Comparison of ENCODE assay signal across 18 mouse cellular contexts in genomic region chr14:97448617-97449016, GRCm38 (mm10).
DNase-seq lines count a peak whose midpoint lies in the region; ATAC-seq and TF ChIP-seq lines count a peak whose summit lies in the region.
"Had no signal": no experiment of that assay in that cellular context is flagged by ENCODE, and none has a peak within 500 bp of the region (broad histone marks: within the 10 kb centered on the region; RNA-seq: fewer than 3 reads in every experiment).

No protein-coding gene starts in this region.

- TF ChIP-seq CTCF in hindbrain, postnatal 0 days (IDR thresholded peaks at IDR 0.05; ENCODE audit: low read depth): no peak
- no peak for TF ChIP-seq CTCF in midbrain, postnatal 0 days (IDR thresholded peaks at IDR 0.05)

- no peak overlapping the region for H3K4me2 ChIP-seq in hindbrain, postnatal 0 days (ENCODE audit: low read depth, low read length)
- no peak overlapping the region for H3K4me2 ChIP-seq in hindbrain, embryonic 11.5 days (replicated peaks; ENCODE audit: low read depth, low read length)
- H3K4me2 ChIP-seq in lung, embryonic 15.5 days: no peak overlapping the region
- no peak overlapping the region for H3K4me2 ChIP-seq in midbrain, postnatal 0 days (ENCODE audit: low read depth, low read length, poor library complexity, severe bottlenecking)
- H3K4me2 ChIP-seq in midbrain, embryonic 13.5 days (replicated peaks): no peak overlapping the region
- H3K4me2 ChIP-seq: forebrain, embryonic 15.5 days; hindbrain, embryonic 13.5 days had no signal

- H3K4me1 ChIP-seq in hindbrain, postnatal 0 days (ENCODE audit: insufficient read depth, low read length): no peaks in the 10 kb centered on the region
- no peaks in the 10 kb centered on the region for H3K4me1 ChIP-seq in hindbrain, embryonic 11.5 days (replicated peaks; ENCODE audit: control insufficient read depth, insufficient read depth, low read length)
- H3K4me1 ChIP-seq in lung, embryonic 15.5 days: no peaks in the 10 kb centered on the region
- no peaks in the 10 kb centered on the region for H3K4me1 ChIP-seq in midbrain, postnatal 0 days (ENCODE audit: insufficient read depth, low read length)
- no peaks in the 10 kb centered on the region for H3K4me1 ChIP-seq in midbrain, embryonic 13.5 days (replicated peaks)
- H3K4me1 ChIP-seq: embryonic facial prominence, embryonic 10.5 days; forebrain, embryonic 15.5 days; heart, embryonic 10.5 days; hindbrain, embryonic 13.5 days had no signal

- H3K27ac ChIP-seq in hindbrain, postnatal 0 days: no peak overlapping the region
- H3K27ac ChIP-seq in hindbrain, embryonic 11.5 days (ENCODE audit: low read depth, low read length): no peak overlapping the region
- 0 out of 2 replicates have a peak overlapping the region, but pooled peaks have one; percentile 11 for H3K27ac ChIP-seq in lung, embryonic 15.5 days
- no peak overlapping the region for H3K27ac ChIP-seq in midbrain, postnatal 0 days (ENCODE audit: low read depth, low read length)
- no peak overlapping the region for H3K27ac ChIP-seq in midbrain, embryonic 13.5 days
- H3K27ac ChIP-seq: embryonic facial prominence, embryonic 10.5 days; forebrain, embryonic 15.5 days; heart, embryonic 10.5 days; hindbrain, embryonic 13.5 days had no signal

- H3K9ac ChIP-seq in hindbrain, postnatal 0 days (replicated peaks; ENCODE audit: low read length): no peak overlapping the region
- no peak overlapping the region for H3K9ac ChIP-seq in hindbrain, embryonic 11.5 days (ENCODE audit: low read depth, low read length)
- H3K9ac ChIP-seq in lung, embryonic 15.5 days: no peak overlapping the region
- no peak overlapping the region for H3K9ac ChIP-seq in midbrain, postnatal 0 days (replicated peaks; ENCODE audit: low read length, poor library complexity, severe bottlenecking)
- no peak overlapping the region for H3K9ac ChIP-seq in midbrain, embryonic 13.5 days (replicated peaks)
- H3K9ac ChIP-seq: forebrain, embryonic 15.5 days; hindbrain, embryonic 13.5 days had no signal

- no peak overlapping the region for H3K4me3 ChIP-seq in hindbrain, postnatal 0 days (ENCODE audit: low read length)
- no peak overlapping the region for H3K4me3 ChIP-seq in hindbrain, embryonic 11.5 days (ENCODE audit: low read depth, low read length)
- no peak overlapping the region for H3K4me3 ChIP-seq in lung, embryonic 15.5 days
- H3K4me3 ChIP-seq in midbrain, postnatal 0 days (ENCODE audit: low read depth, low read length): no peak overlapping the region
- no peak overlapping the region for H3K4me3 ChIP-seq in midbrain, embryonic 13.5 days (replicated peaks)
- H3K4me3 ChIP-seq: embryonic facial prominence, embryonic 10.5 days; forebrain, embryonic 15.5 days; heart, embryonic 10.5 days; hindbrain, embryonic 13.5 days had no signal

- H3K9me3 ChIP-seq in hindbrain, postnatal 0 days (ENCODE audit: low read length): no peaks in the 10 kb centered on the region
- no peaks in the 10 kb centered on the region for H3K9me3 ChIP-seq in hindbrain, embryonic 11.5 days (ENCODE audit: control insufficient read depth, low read length)
- H3K9me3 ChIP-seq in lung, embryonic 15.5 days: no peaks in the 10 kb centered on the region
- no peaks in the 10 kb centered on the region for H3K9me3 ChIP-seq in midbrain, postnatal 0 days (ENCODE audit: low read length)
- H3K9me3 ChIP-seq in midbrain, embryonic 13.5 days: no peaks in the 10 kb centered on the region
- H3K9me3 ChIP-seq: embryonic facial prominence, embryonic 10.5 days; forebrain, embryonic 15.5 days; heart, embryonic 10.5 days; hindbrain, embryonic 13.5 days had no signal

- no peaks in the 10 kb centered on the region for H3K36me3 ChIP-seq in hindbrain, postnatal 0 days (ENCODE audit: insufficient read depth, low read length)
- H3K36me3 ChIP-seq in hindbrain, embryonic 11.5 days (ENCODE audit: control insufficient read depth, insufficient read depth, low read length): no peaks in the 10 kb centered on the region
- no peaks in the 10 kb centered on the region for H3K36me3 ChIP-seq in lung, embryonic 15.5 days
- H3K36me3 ChIP-seq in midbrain, postnatal 0 days (ENCODE audit: insufficient read depth, low read length): no peaks in the 10 kb centered on the region
- H3K36me3 ChIP-seq in midbrain, embryonic 13.5 days: no peaks in the 10 kb centered on the region
- H3K36me3 ChIP-seq: embryonic facial prominence, embryonic 10.5 days; forebrain, embryonic 15.5 days; heart, embryonic 10.5 days; hindbrain, embryonic 13.5 days had no signal

- no peaks in the 10 kb centered on the region for H3K27me3 ChIP-seq in hindbrain, postnatal 0 days (ENCODE audit: insufficient read depth, low read length)
- no peaks in the 10 kb centered on the region for H3K27me3 ChIP-seq in hindbrain, embryonic 11.5 days (ENCODE audit: control insufficient read depth, insufficient read depth, low read length)
- H3K27me3 ChIP-seq in lung, embryonic 15.5 days: no peaks in the 10 kb centered on the region
- H3K27me3 ChIP-seq in midbrain, postnatal 0 days (ENCODE audit: insufficient read depth, low read length): no peaks in the 10 kb centered on the region
- H3K27me3 ChIP-seq in midbrain, embryonic 13.5 days: no peaks in the 10 kb centered on the region
- H3K27me3 ChIP-seq: forebrain, embryonic 15.5 days; hindbrain, embryonic 13.5 days had no signal

- WGBS in hindbrain, postnatal 0 days: 52% methylated on average over 2 of the region's 2 CpGs
- 88% methylated on average over 2 of the region's 2 CpGs for WGBS in hindbrain, embryonic 11.5 days
- WGBS in lung, embryonic 15.5 days: 47% methylated on average over 2 of the region's 2 CpGs
- 77% methylated on average over 2 of the region's 2 CpGs for WGBS in midbrain, postnatal 0 days
- WGBS in midbrain, embryonic 13.5 days: 87% methylated on average over 2 of the region's 2 CpGs

- DNase-seq in hindbrain, postnatal 0 days (ENCODE audit: low spot score): peak; percentile 23
- DNase-seq in hindbrain, embryonic 11.5 days (ENCODE audit: low spot score): no peak
- DNase-seq in lung, postnatal 4 days: no peak
- peak; percentile 20 for DNase-seq in midbrain, postnatal 0 days (ENCODE audit: low spot score)
- DNase-seq in frontal cortex, adult 2 months (ENCODE audit: extremely low spot score in 1 of 2, low spot score in 1 of 2): no peak
- DNase-seq: adrenal gland, postnatal 10 days; cerebellum, adult 11-12 months; cerebellum, adult 9-11 months; gastrocnemius, postnatal 10 days; heart, adult 18-20 months; heart, postnatal 10 days; heart, postnatal 4 days had no signal

- ATAC-seq in hindbrain, postnatal 0 days: no peak
- ATAC-seq in hindbrain, embryonic 11.5 days (ENCODE audit: low FRiP score): no peak
- peak; percentile 62; the same call in 1 of the 2 replicates for ATAC-seq in lung, embryonic 15.5 days (ENCODE audit: borderline replicate concordance, extremely low read depth, low FRiP score, low TSS enrichment)
- no peak for ATAC-seq in midbrain, postnatal 0 days (ENCODE audit: low FRiP score)
- no peak for ATAC-seq in midbrain, embryonic 13.5 days
- ATAC-seq: forebrain, embryonic 15.5 days had no signal

Comparison
In these comparisons a context has a peak if more than half of its experiments do, and no peak if none do; other contexts are left out.
1. DNase-seq: peak in hindbrain, postnatal 0 days (single experiment) and midbrain, postnatal 0 days (single experiment); none in hindbrain, embryonic 11.5 days (single experiment), lung, postnatal 4 days (0 of 2) and frontal cortex, adult 2 months (0 of 2).